Mouse (Mus musculus): Measurements from ENCODE around the gene Vwa7. TPM values are rescaled to one million over a fixed set of nuclear protein-coding genes. Genes with fewer than 3 reads are reported as not detected.

The Vwa7 gene
- total and polyA plus RNA-seq, 3 experiments, result 9.8 to 10.4 TPM; not detected in 1

GRCm38 (mm10) chr17:35001452-35002152 is 14.8 kb upstream of the Vwa7 start (continued):
- peak; percentile 37; the same call in 1 of the 2 replicates for TF ChIP-seq SIN3A (IDR thresholded peaks at IDR 0.05; ENCODE audit: low read length)
- TF ChIP-seq ZMIZ1 (IDR thresholded peaks at IDR 0.05; ENCODE audit: low read depth, low read length), result no peak
- no peak for TF ChIP-seq ELF1 (IDR thresholded peaks at IDR 0.05; ENCODE audit: low read depth, low read length)
- no peak for TF ChIP-seq E2F4 (IDR thresholded peaks at IDR 0.05; ENCODE audit: borderline replicate concordance, low read depth, low read length)
- TF ChIP-seq ZNF384 (IDR thresholded peaks at IDR 0.05; ENCODE audit: low read depth, low read length), result no peak
- TF ChIP-seq JUND (IDR thresholded peaks at IDR 0.05; ENCODE audit: low read depth, low read length), result no peak
- 0 out of 2 replicates have a peak, but pooled peaks have one; percentile 11 for TF ChIP-seq HCFC1 (IDR thresholded peaks at IDR 0.05; ENCODE audit: low read depth, low read length)
- no peak for TF ChIP-seq ZKSCAN1 (IDR thresholded peaks at IDR 0.05; ENCODE audit: low read depth, low read length)
- no peak for TF ChIP-seq GABPA (IDR thresholded peaks at IDR 0.05; ENCODE audit: low read depth, low read length)
- TF ChIP-seq USF1 (IDR thresholded peaks at IDR 0.05; ENCODE audit: low read depth, low read length), result no peak
- TF ChIP-seq CHD2 (IDR thresholded peaks at IDR 0.05; ENCODE audit: low read length), result no peak
- no peak for TF ChIP-seq MEF2A (IDR thresholded peaks at IDR 0.05; ENCODE audit: extremely low read depth, insufficient replicate concordance, low read depth, low read length, poor library complexity, severe bottlenecking)
- TF ChIP-seq MYB (IDR thresholded peaks at IDR 0.05; ENCODE audit: low read depth, low read length), result no peak
- no peak for TF ChIP-seq RCOR1 (IDR thresholded peaks at IDR 0.05; ENCODE audit: low read depth, low read length)
- peak; percentile 24; the same call in 1 of the 2 replicates for TF ChIP-seq CHD1 (IDR thresholded peaks at IDR 0.05; ENCODE audit: low read depth, low read length)
- TF ChIP-seq MAZ (IDR thresholded peaks at IDR 0.05; ENCODE audit: low read depth, low read length), result no peak
- no peak for TF ChIP-seq UBTF (IDR thresholded peaks at IDR 0.05; ENCODE audit: borderline replicate concordance, insufficient read depth, low read depth, low read length)
- TF ChIP-seq RAD21 (IDR thresholded peaks at IDR 0.05; ENCODE audit: low read depth, low read length), result no peak
- no peak for TF ChIP-seq POLR2AphosphoS2 (IDR thresholded peaks at IDR 0.05; ENCODE audit: low read length)

- peaks cover 0 to 10% of the 10 kb centered on the region in 2 experiments; a peak in 2 of 4 replicates for H3K4me1 ChIP-seq (ENCODE audit: control insufficient read depth in 1 of 2, insufficient read depth in 2 of 2, low read length in 2 of 2)
- DNase-seq (ENCODE audit: low read depth, low spot score), result peak; percentile 78
- TF ChIP-seq MYC (IDR thresholded peaks at IDR 0.05; ENCODE audit: low read depth, low read length), result peak; percentile 40; the same call in 1 of the 2 replicates
- TF ChIP-seq GABPA (IDR thresholded peaks at IDR 0.05; ENCODE audit: low read depth, low read length), result no peak
- no peak for TF ChIP-seq SMC3 (IDR thresholded peaks at IDR 0.05; ENCODE audit: low read depth, low read length)
- peak; percentile 61 for TF ChIP-seq MXI1 (IDR thresholded peaks at IDR 0.05; ENCODE audit: low read depth, low read length)
- no peak; the same call in 1 of the 2 replicates for TF ChIP-seq SIN3A (IDR thresholded peaks at IDR 0.05; ENCODE audit: low read length)
- TF ChIP-seq ZC3H11A (IDR thresholded peaks at IDR 0.05; ENCODE audit: low read depth, low read length), result no peak
- TF ChIP-seq CTCF (IDR thresholded peaks at IDR 0.05 in 2 of 3, conservative IDR thresholded peaks at IDR 0.05 in 1 of 3; ENCODE audit: control insufficient read depth in 1 of 3, insufficient read depth in 1 of 3, low read depth in 2 of 3, low read length in 3 of 3, poor library complexity in 1 of 3, severe bottlenecking in 1 of 3), result no peak
- no peak; the same call in 1 of the 2 replicates for TF ChIP-seq POLR2AphosphoS2 (IDR thresholded peaks at IDR 0.05; ENCODE audit: low read length)
- peak; percentile 21; the same call in 1 of the 2 replicates for TF ChIP-seq TAL1 (IDR thresholded peaks at IDR 0.05; ENCODE audit: low read length)
- no peak for TF ChIP-seq KAT2A (conservative IDR thresholded peaks at IDR 0.05; ENCODE audit: low read depth, low read length)
- TF ChIP-seq ZKSCAN1 (IDR thresholded peaks at IDR 0.05; ENCODE audit: low read depth, low read length), result no peak
- no peak for TF ChIP-seq HCFC1 (IDR thresholded peaks at IDR 0.05; ENCODE audit: low read depth, low read length)
- no peak for TF ChIP-seq USF2 (IDR thresholded peaks at IDR 0.05; ENCODE audit: borderline replicate concordance in 1 of 2, insufficient read depth in 1 of 2, low read depth in 1 of 2, low read length in 2 of 2)
- TF ChIP-seq MYB (IDR thresholded peaks at IDR 0.05; ENCODE audit: low read depth, low read length), result 0 out of 2 replicates have a peak, but pooled peaks have one; percentile 46
- TF ChIP-seq USF1 (IDR thresholded peaks at IDR 0.05; ENCODE audit: low read depth, low read length), result no peak
- TF ChIP-seq EP300 (IDR thresholded peaks at IDR 0.05; ENCODE audit: low read depth in 1 of 2, low read length in 2 of 2), result peak in 1 of 2 experiments; percentile 47; a peak in 2 of 4 replicates
- no peak for TF ChIP-seq MAFK (IDR thresholded peaks at IDR 0.05; ENCODE audit: borderline replicate concordance, low read depth, low read length)
- TF ChIP-seq MAZ (IDR thresholded peaks at IDR 0.05; ENCODE audit: low read depth, low read length), result no peak
- TF ChIP-seq ZNF384 (IDR thresholded peaks at IDR 0.05; ENCODE audit: low read depth, low read length), result no peak
- TF ChIP-seq ELF1 (IDR thresholded peaks at IDR 0.05; ENCODE audit: low read depth, low read length), result no peak
- no peak for TF ChIP-seq MAX (IDR thresholded peaks at IDR 0.05; ENCODE audit: low read length)
Observed at GRCm38 (mm10) chr17:35002153-35002865, 14.1 kb upstream of the Vwa7 start.

More at GRCm38 (mm10) chr17:35002153-35002865, 14.1 kb upstream of the Vwa7 start:
- Histone ChIP-seq H3K4me3 (ENCODE audit: control insufficient read depth in 1 of 2, insufficient read depth in 1 of 2, low read depth in 2 of 2, low read length in 2 of 2) (peak overlapping the region; percentile 64 to 89), H3K9me3 (replicated peaks; ENCODE audit: insufficient read depth, low read length) (no peaks in the 10 kb centered on the region), H3K27me3 (ENCODE audit: control insufficient read depth in 1 of 2, insufficient read depth in 2 of 2, low read length in 2 of 2) (no peaks in the 10 kb centered on the region), H3K27ac (ENCODE audit: control insufficient read depth, low read depth, low read length) (peak overlapping the region; percentile 99), H3K79me2 (ENCODE audit: control insufficient read depth, insufficient read depth, low read length, poor library complexity) (peaks cover 74% of the 10 kb centered on the region), H3K36me3 (ENCODE audit: control insufficient read depth in 1 of 2, insufficient read depth in 2 of 2, low read length in 2 of 2) (peaks cover 0 to 7% of the 10 kb centered on the region in 2 experiments; a peak in 3 of 4 replicates), H3K9ac (ENCODE audit: control insufficient read depth, low read depth, low read length, poor library complexity, severe bottlenecking) (peak overlapping the region; percentile 100)

Data from MEL (cell line).